Mouse (Mus musculus) embryonic facial prominence, embryonic 14.5 days (tissue): ENCODE measurements around the gene Cdh1. TPM values are rescaled to one million over a fixed set of nuclear protein-coding genes. Genes with fewer than 3 reads are reported as not detected.
A peak's percentile ranks its signal among the peaks of the same experiment; 100 is the strongest.

Experiments used
- ATAC-seq: fragments of 200-750 bp; cut with Nextera tagmentation; 2 replicates; pipeline ENCODE4 v1.8.0; 2017; ENCODE audit warnings: low read depth, moderate number of reproducible peaks, moderate TSS enrichment
- DNase-seq: peaks from one replicate; pipeline ENCODE4 v3.0.0-alpha.2; 2015; ENCODE audit warnings: low spot score
- H3K27ac ChIP-seq: fragments of 300-500 bp; sonication (generic); replicated peaks from 2 replicates; pipeline ENCODE4 v1.5.1; 2014; ENCODE audit warnings: low read depth, mild to moderate bottlenecking, low read length, moderate library complexity
- H3K27me3 ChIP-seq: fragments of 300-500 bp; sonication (generic); replicated peaks from 2 replicates; pipeline ENCODE4 v1.6.1; 2014; ENCODE audit warnings: low read length; ENCODE audit not compliant: control insufficient read depth, insufficient read depth
- H3K36me3 ChIP-seq: fragments of 300-500 bp; sonication (generic); 2 replicates; pipeline ENCODE4 v1.6.1; 2014; ENCODE audit warnings: low read length, mixed read lengths; ENCODE audit not compliant: control insufficient read depth, insufficient read depth
- H3K4me1 ChIP-seq: fragments of 300-500 bp; sonication (generic); 2 replicates; pipeline ENCODE4 v1.6.1; 2014; ENCODE audit warnings: antibody characterized with exemption, low read length; ENCODE audit not compliant: control insufficient read depth, insufficient read depth
- H3K4me2 ChIP-seq: fragments of 300-500 bp; sonication (generic); 2 replicates; pipeline ENCODE4 v1.6.1; 2014; ENCODE audit warnings: low read depth, mild to moderate bottlenecking, low read length, moderate library complexity, mixed read lengths
- H3K4me3 ChIP-seq: fragments of 300-500 bp; sonication (generic); 2 replicates; pipeline ENCODE4 v1.5.1; 2014; ENCODE audit warnings: low read depth, mild to moderate bottlenecking, low read length
- H3K9ac ChIP-seq: fragments of 300-500 bp; sonication (generic); 2 replicates; pipeline ENCODE4 v1.6.1; 2014; ENCODE audit warnings: low read depth, mild to moderate bottlenecking, low read length, moderate library complexity, mixed read lengths
- H3K9me3 ChIP-seq: fragments of 300-500 bp; sonication (generic); 2 replicates; pipeline ENCODE4 v1.6.1; 2016; ENCODE audit warnings: low read length; ENCODE audit not compliant: control insufficient read depth
- WGBS: fragments of 180-500 bp; shearing (Covaris S2); extraction: QIAGEN DNeasy Blood & Tissue Kit; methylation state at CpG from one replicate; pipeline ENCODE4 v1.1.7; 2014; 5-methylcytosine and 5-hydroxymethylcytosine counted together
- polyA plus RNA-seq: library from polyadenylated mRNA; unstranded; fragments of >200 nt; fragmentation: Nextera tagmentation; extraction: Ambion mirVana; gene quantifications from 2 replicates; pipeline ENCODE4 v1.2.1, GENCODE M21; 2014

Gene Cdh1
- polyA plus RNA-seq, 1 experiment from 2014 or later: 37.3 TPM

DNA sequence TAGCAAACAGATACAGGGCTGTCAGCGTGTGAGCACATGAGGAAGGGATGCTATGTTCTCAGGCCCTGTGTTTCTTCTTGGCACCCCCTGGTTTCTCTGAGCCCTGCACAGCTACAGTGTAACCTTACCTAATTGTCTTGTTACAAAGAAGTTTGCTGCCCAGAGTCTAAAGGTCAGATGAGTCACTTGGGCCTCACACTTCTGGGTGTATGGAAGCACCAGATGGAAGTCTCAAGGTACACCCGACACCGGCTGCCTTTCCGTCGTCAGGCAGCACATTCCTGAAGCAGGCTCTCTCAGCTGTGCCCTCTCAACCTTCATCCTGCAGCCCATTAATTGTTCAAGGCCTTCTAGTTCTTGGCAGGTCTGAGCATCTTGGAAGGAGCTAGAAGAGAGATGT, 11.6 kb downstream of the Cdh1 start:
- no peak for ATAC-seq

DNA sequence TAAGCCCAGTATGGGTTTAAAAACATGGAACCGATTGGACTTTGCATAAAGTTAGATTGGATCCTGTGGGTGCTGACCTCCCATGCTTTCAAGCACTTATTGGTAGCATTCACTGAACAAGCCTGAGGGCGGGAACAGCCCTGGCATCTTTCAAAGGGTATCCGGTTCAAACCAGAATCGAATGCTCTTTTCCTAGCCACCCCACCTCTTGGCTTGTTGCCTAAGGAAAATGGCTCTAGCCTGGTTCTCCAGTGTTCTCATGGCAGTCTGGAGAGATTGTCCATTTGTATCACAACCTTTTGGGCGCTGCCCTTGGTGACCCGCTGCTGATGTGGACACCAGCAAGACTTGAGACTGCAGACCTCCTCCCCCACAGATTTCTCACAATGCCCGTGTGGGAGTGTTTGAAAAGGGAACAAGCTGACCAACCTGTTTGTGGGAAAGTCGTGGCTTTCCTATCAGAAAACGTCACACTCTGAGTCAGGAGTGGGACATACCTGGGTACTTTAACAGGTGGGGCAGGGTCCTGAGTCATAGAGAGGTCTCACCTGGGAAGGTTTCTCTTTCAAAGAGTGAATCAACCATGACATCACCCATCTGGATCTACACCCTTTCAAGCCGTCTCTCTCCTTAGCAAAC, 12.6 kb downstream of the Cdh1 start:
- 65% methylated on average over 10 of the region's 10 CpGs for WGBS
- no peak overlapping the region for H3K4me2 ChIP-seq
- no peaks in the 10 kb centered on the region for H3K9me3 ChIP-seq
- no peak for ATAC-seq
- H3K9ac ChIP-seq: no peak overlapping the region
- H3K4me3 ChIP-seq: no peak overlapping the region
- no peaks in the 10 kb centered on the region for H3K36me3 ChIP-seq
- peak; percentile 40 for DNase-seq
- 0 out of 2 replicates have a peak overlapping the region, but pooled peaks have one; percentile 39 for H3K27ac ChIP-seq
- H3K27me3 ChIP-seq: no peaks in the 10 kb centered on the region
- H3K4me1 ChIP-seq: peaks cover 16% of the 10 kb centered on the region

More for the DNA sequence above, 11.6 kb downstream of the Cdh1 start:
- peaks cover 14% of the 10 kb centered on the region for H3K4me1 ChIP-seq
- no peaks in the 10 kb centered on the region for H3K9me3 ChIP-seq
- 30% methylated on average over 5 of the region's 5 CpGs for WGBS
- no peak overlapping the region for H3K4me3 ChIP-seq
- no peak for DNase-seq
- no peak overlapping the region for H3K4me2 ChIP-seq
- no peaks in the 10 kb centered on the region for H3K36me3 ChIP-seq
- no peaks in the 10 kb centered on the region for H3K27me3 ChIP-seq
- H3K27ac ChIP-seq: no peak overlapping the region
- no peak overlapping the region for H3K9ac ChIP-seq

DNA sequence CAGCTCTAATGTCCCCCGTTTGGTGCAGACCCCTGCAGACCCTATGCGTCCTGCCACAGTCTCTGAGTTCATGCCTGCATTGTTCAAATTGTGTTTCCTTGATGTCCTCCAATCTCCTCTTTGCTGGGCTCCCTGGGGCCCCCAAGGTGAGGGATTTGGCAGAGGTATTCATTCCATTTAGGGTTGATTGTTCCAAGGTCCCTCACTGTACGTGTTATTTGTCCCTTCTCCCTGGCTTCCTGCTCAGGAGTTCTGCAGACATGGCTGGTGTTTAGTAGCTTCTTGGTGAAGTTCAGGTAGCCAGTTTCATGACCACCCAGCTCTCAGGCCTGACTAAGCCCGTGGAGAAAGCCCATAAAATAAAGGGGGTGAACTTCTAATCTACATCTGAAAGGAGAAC, 13.5 kb downstream of the Cdh1 start:
- Histone ChIP-seq H3K36me3 (no peaks in the 10 kb centered on the region), H3K9me3 (no peaks in the 10 kb centered on the region), H3K27me3 (no peaks in the 10 kb centered on the region), H3K4me1 (peaks cover 16% of the 10 kb centered on the region), H3K4me3 (no peak overlapping the region), H3K9ac (no peak overlapping the region), H3K4me2 (no peak overlapping the region), H3K27ac (peak overlapping the region; percentile 52)
- no peak for DNase-seq
- ATAC-seq: no peak
- WGBS: 43% methylated on average over 4 of the region's 4 CpGs

DNA sequence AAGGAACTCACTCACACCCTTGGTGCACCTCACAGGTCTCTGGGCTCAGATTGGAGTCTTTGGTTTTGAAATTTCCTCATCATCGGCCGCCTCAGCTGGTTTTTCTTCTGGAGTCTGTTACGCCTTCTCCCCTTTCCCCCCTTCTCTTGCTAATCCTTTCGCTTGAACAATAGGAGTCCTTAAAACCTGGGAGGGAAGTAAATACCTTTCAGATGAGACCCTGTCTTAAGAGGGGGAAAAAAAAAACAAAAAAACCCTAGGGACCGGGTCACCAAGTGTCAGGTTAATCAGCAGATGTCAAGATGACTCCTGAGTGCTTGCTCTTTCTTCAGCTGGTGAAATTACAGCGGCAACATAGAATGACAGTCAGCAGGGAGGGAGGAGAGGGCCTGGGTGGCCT, 14.0 kb downstream of the Cdh1 start:
- peak; percentile 57 for DNase-seq
- Histone ChIP-seq H3K4me3 (no peak overlapping the region), H3K36me3 (no peaks in the 10 kb centered on the region), H3K4me1 (peaks cover 16% of the 10 kb centered on the region), H3K27me3 (no peaks in the 10 kb centered on the region), H3K4me2 (no peak overlapping the region), H3K9ac (no peak overlapping the region), H3K9me3 (no peaks in the 10 kb centered on the region), H3K27ac (peak overlapping the region; percentile 52)
- ATAC-seq: peak; percentile 2; the same call in 1 of the 2 replicates
- WGBS: 25% methylated on average over 6 of the region's 6 CpGs

DNA sequence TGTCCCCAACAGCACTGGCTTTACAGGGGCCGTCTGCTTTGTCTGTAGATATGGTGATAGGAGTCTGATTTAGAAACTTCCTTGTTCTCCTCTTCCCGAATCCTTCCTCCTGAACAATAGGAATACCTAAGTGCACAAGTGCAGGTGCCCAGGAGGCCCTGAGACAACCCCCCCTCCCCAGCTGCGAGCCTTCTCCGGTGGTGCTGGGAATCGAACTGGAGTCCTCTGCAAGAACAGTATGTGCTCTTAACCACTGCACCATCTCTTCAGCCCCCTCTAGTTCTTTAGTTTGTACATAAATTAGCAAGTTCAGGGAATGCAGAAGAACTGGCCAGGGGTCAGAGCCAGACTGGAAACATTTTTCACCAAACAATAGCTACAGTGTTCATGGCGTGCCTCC, 14.7 kb downstream of the Cdh1 start:
- ATAC-seq (no peak), DNase-seq (no peak)
- Histone ChIP-seq H3K4me2 (no peak overlapping the region), H3K4me1 (peaks cover 16% of the 10 kb centered on the region), H3K36me3 (no peaks in the 10 kb centered on the region), H3K27me3 (no peaks in the 10 kb centered on the region), H3K27ac (peak overlapping the region; percentile 48; the same call in 1 of the 2 replicates), H3K4me3 (no peak overlapping the region), H3K9me3 (no peaks in the 10 kb centered on the region), H3K9ac (no peak overlapping the region)
- 76% methylated on average over 6 of the region's 6 CpGs for WGBS

DNA sequence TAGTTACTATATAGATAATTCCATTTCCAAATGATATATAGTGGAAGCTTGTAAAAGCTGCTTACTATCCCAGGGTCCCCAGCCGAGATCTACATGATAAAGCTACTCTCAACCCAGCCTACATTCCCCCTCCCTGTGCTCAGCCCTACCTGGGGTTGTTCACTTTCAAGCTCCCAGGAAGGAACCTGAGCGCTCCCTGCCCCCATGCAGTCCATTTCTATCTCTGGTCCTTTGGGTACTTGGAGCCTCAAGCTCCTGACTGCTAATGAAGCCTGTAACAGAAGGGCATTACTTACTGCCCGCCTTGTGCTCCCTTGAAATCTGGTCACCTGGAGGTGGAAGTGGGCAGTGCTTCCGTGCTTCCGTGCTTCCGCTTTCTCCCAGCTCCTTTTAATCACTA, 15.2 kb downstream of the Cdh1 start:
- no peak for ATAC-seq
- H3K4me2 ChIP-seq: no peak overlapping the region
- no peak overlapping the region for H3K9ac ChIP-seq
- WGBS: 59% methylated on average over 6 of the region's 6 CpGs
- H3K4me3 ChIP-seq: no peak overlapping the region
- no peak for DNase-seq
- peaks cover 16% of the 10 kb centered on the region for H3K4me1 ChIP-seq
- no peaks in the 10 kb centered on the region for H3K27me3 ChIP-seq
- peak overlapping the region; percentile 59; the same call in 1 of the 2 replicates for H3K27ac ChIP-seq
- H3K9me3 ChIP-seq: no peaks in the 10 kb centered on the region
- no peaks in the 10 kb centered on the region for H3K36me3 ChIP-seq

DNA sequence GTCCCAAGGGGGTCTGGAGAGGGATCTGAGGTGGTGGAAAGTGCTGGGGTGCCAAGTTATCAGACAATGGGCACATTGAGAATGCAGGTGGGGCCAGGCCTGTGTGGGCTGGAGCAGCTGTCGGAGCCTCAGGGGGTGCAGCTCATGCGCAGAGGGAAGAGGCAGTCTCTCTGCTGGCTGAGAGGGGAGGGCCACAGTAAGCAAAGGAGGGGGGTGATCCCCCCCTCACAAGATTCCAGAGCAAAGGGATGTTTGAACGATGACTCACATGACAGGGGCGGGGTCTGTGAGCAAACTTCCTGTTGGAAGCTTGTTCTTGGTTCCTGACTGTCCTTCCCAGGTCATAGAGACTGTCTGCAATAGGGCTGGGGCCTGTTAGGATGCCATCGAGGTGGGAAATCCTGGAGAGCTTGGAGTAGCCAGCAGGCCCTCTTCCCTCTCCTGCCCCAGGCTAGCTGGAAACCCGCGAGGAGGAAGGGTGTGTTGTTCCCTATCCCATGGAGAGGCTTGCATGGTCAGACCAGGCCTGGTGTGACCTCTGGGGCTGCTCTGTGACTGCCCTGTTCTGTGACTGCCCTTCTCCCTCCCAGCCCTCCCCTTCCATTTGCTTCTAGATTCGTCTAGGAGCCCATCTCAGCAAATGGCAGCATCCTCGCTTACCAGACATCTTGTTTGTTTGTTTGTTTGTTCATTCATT, 16.5 kb downstream of the Cdh1 start:
- 38% methylated on average over 9 of the region's 9 CpGs for WGBS
- Histone ChIP-seq H3K9ac (0 out of 2 replicates have a peak overlapping the region, but pooled peaks have one; percentile 1), H3K4me2 (peak overlapping the region; percentile 25; the same call in 1 of the 2 replicates), H3K4me3 (no peak overlapping the region), H3K4me1 (peaks cover 16% of the 10 kb centered on the region), H3K27ac (peak overlapping the region; percentile 68), H3K27me3 (no peaks in the 10 kb centered on the region), H3K9me3 (no peaks in the 10 kb centered on the region), H3K36me3 (no peaks in the 10 kb centered on the region)
- ATAC-seq (peak; percentile 87), DNase-seq (peak; percentile 93)

DNA sequence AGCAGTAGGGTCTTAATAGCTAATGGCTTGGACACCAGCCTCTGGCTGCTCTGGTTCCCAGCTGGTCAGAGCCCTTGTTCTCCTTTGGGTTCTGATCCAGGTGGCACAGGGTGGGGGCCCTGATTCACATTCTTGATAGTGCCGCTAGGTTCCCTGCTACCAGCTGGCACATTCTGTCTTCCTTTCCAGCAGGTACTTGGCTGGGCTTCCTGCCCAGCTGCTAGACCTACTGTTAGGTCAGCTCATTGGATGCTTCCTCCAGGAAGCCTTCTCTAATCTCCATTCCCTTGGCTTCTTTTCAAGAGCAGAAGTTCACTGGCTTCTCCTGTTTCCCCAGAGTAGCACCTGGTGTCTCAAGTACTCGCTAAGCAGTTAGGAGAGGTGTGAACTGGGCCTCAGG, 17.3 kb downstream of the Cdh1 start:
- Histone ChIP-seq H3K36me3 (no peaks in the 10 kb centered on the region), H3K4me1 (peaks cover 16% of the 10 kb centered on the region), H3K9ac (no peak overlapping the region), H3K27me3 (no peaks in the 10 kb centered on the region), H3K4me3 (no peak overlapping the region), H3K9me3 (no peaks in the 10 kb centered on the region), H3K4me2 (no peak overlapping the region), H3K27ac (no peak overlapping the region)
- 82% methylated on average over 2 of the region's 2 CpGs for WGBS
- no peak for DNase-seq
- no peak for ATAC-seq
